8 mouse cellular contexts compared by ENCODE assay signal in the genomic region with DNA sequence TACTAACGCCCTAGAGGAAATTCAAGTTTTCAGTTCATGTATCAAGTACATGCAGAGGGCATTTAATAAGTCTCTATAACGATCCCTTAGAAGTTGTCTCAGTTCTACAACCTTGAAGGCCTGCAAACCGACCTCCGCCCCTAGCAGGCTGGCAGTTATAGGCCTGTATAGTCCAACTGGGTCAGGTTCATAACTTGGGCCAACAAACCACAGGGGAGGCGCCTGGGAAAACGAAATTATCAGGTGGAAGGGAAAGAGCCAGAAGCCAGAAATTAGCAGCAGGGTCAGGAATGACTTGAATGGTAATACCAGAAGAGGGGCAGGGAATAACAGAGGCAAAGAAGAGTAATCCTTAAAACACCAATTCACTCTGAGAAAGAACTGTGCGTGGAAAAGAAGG. TPM values are rescaled to one million over a fixed set of nuclear protein-coding genes. Genes with fewer than 3 reads are reported as not detected.
DNase-seq lines count a peak whose midpoint lies in the region; ATAC-seq lines count a peak whose summit lies in the region.

No protein-coding gene starts in this region.

- ATAC-seq in forebrain, embryonic 13.5 days: no peak
- ATAC-seq in hindbrain, embryonic 16.5 days: no peak
- ATAC-seq in liver, embryonic 11.5 days (replicated peaks; ENCODE audit: low FRiP score): no peak

- H3K4me3 ChIP-seq in forebrain, embryonic 13.5 days: peak overlapping the region; percentile 94
- peak overlapping the region; percentile 59 for H3K4me3 ChIP-seq in hindbrain, embryonic 16.5 days (ENCODE audit: low read length)
- peak overlapping the region; percentile 90 for H3K4me3 ChIP-seq in liver, embryonic 11.5 days (ENCODE audit: low read depth, low read length)

- DNase-seq in gastrocnemius, adult 18-20 months (ENCODE audit: low spot score): peak; percentile 35
- DNase-seq in gastrocnemius, postnatal 36 days: no peak
- DNase-seq in adrenal gland, adult 8-10 months: peak; percentile 14
- DNase-seq in liver, embryonic 11.5 days (ENCODE audit: low spot score): peak; percentile 39
- no peak for DNase-seq in MN1 (ENCODE audit: low spot score)
- DNase-seq in layer of hippocampus, postnatal 10 days (ENCODE audit: low spot score in 2 of 2): no peak

- no peak overlapping the region for H3K27ac ChIP-seq in forebrain, embryonic 13.5 days
- H3K27ac ChIP-seq in hindbrain, embryonic 16.5 days (ENCODE audit: low read depth, low read length): no peak overlapping the region
- H3K27ac ChIP-seq in liver, embryonic 11.5 days (ENCODE audit: low read depth, low read length): peak overlapping the region; percentile 54; the same call in 1 of the 2 replicates

- peaks cover 12% of the 10 kb centered on the region for H3K4me1 ChIP-seq in forebrain, embryonic 13.5 days
- peaks cover 4% of the 10 kb centered on the region for H3K4me1 ChIP-seq in hindbrain, embryonic 16.5 days (ENCODE audit: control insufficient read depth, insufficient read depth, low read depth, low read length)
- peaks cover 9% of the 10 kb centered on the region for H3K4me1 ChIP-seq in liver, embryonic 11.5 days (replicated peaks; ENCODE audit: control insufficient read depth, insufficient read depth, low read length)

- H3K36me3 ChIP-seq in forebrain, embryonic 13.5 days (ENCODE audit: poor library complexity, severe bottlenecking): peaks cover 12% of the 10 kb centered on the region
- H3K36me3 ChIP-seq in hindbrain, embryonic 16.5 days (ENCODE audit: control insufficient read depth, insufficient read depth, low read length): no peaks in the 10 kb centered on the region; the same call in 1 of the 2 replicates
- peaks cover 6% of the 10 kb centered on the region; the same call in 1 of the 2 replicates for H3K36me3 ChIP-seq in liver, embryonic 11.5 days (ENCODE audit: control insufficient read depth, insufficient read depth, low read length)

- no peaks in the 10 kb centered on the region for H3K27me3 ChIP-seq in forebrain, embryonic 13.5 days
- H3K27me3 ChIP-seq in hindbrain, embryonic 16.5 days (replicated peaks; ENCODE audit: control insufficient read depth, insufficient read depth, low read length): no peaks in the 10 kb centered on the region
- no peaks in the 10 kb centered on the region for H3K27me3 ChIP-seq in liver, embryonic 11.5 days (replicated peaks; ENCODE audit: control insufficient read depth, insufficient read depth, low read length)

- no peaks in the 10 kb centered on the region for H3K9me3 ChIP-seq in forebrain, embryonic 13.5 days (replicated peaks)
- no peaks in the 10 kb centered on the region for H3K9me3 ChIP-seq in hindbrain, embryonic 16.5 days (ENCODE audit: control insufficient read depth, low read length)
- H3K9me3 ChIP-seq in liver, embryonic 11.5 days (ENCODE audit: control insufficient read depth, low read length): no peaks in the 10 kb centered on the region

- intact Hi-C loops in gastrocnemius, postnatal 36 days (cut with DNase I): loop anchor here (10.0 kb wide), 1 partner anchor 234 kb away; no protein-coding TSS in a partner anchor

- WGBS in forebrain, embryonic 13.5 days: 36% methylated on average over 7 of the region's 7 CpGs
- WGBS in hindbrain, embryonic 16.5 days: 35% methylated on average over 7 of the region's 7 CpGs
- WGBS in liver, embryonic 11.5 days: 24% methylated on average over 7 of the region's 7 CpGs

- H3K4me2 ChIP-seq in forebrain, embryonic 13.5 days: peak overlapping the region; percentile 90
- H3K4me2 ChIP-seq in hindbrain, embryonic 16.5 days (ENCODE audit: low read length): peak overlapping the region; percentile 86
- peak overlapping the region; percentile 81 for H3K4me2 ChIP-seq in liver, embryonic 11.5 days

- H3K9ac ChIP-seq in forebrain, embryonic 13.5 days: peak overlapping the region; percentile 87
- peak overlapping the region; percentile 76 for H3K9ac ChIP-seq in hindbrain, embryonic 16.5 days (ENCODE audit: low read depth, low read length)
- peak overlapping the region; percentile 85 for H3K9ac ChIP-seq in liver, embryonic 11.5 days (ENCODE audit: low read depth, low read length)

RNA-seq across cellular contexts. Expression of a gene that starts 0.8 kb away (rescaled TPM):
- 100 to 1,000 TPM; 401 TPM for total RNA-seq in gastrocnemius, adult 18-20 months (2021)
- total RNA-seq in gastrocnemius, postnatal 36 days (2021): 100 to 1,000 TPM; 373 to 412 TPM
- 100 to 1,000 TPM; 100 to 179 (median 152) TPM for total RNA-seq in adrenal gland, adult 8-10 months (2022)
- 138 and 144 TPM in 2 replicates for polyA plus RNA-seq in forebrain, embryonic 13.5 days (2015; fragmentation: Nextera tagmentation; extraction: Ambion mirVana)
- 112 and 124 TPM in 2 replicates for polyA plus RNA-seq in hindbrain, embryonic 16.5 days (2015; fragmentation: Nextera tagmentation; extraction: Ambion mirVana)
- 149 and 150 TPM in 2 replicates for polyA plus RNA-seq in liver, embryonic 11.5 days (2014; fragmentation: Nextera tagmentation; extraction: Ambion mirVana)
- 100 to 1,000 TPM in 1 of 2 experiments, 10 to 100 TPM in 1; 94.5 to 111 TPM for total RNA-seq in layer of hippocampus, postnatal 10 days (2021)

Comparison
In these comparisons a context has a peak if more than half of its experiments do, and no peak if none do; other contexts are left out.
1. DNase-seq: peak in gastrocnemius, adult 18-20 months (single experiment), adrenal gland, adult 8-10 months (single experiment) and liver, embryonic 11.5 days (single experiment); none in gastrocnemius, postnatal 36 days (0 of 2), MN1 (single experiment) and layer of hippocampus, postnatal 10 days (0 of 2).
2. Peak in every context shown above with its lines, with median percentiles within 50 percentile points of each other: H3K4me2 ChIP-seq, H3K4me3 ChIP-seq and H3K9ac ChIP-seq.